Mouse (Mus musculus) kidney, embryonic 14.5 days (tissue): ENCODE results near the gene Stx16. TPM values are rescaled to one million over a fixed set of nuclear protein-coding genes. Genes with fewer than 3 reads are reported as not detected.

Experiments
- ATAC-seq: fragments of 200-750 bp; cut with Nextera tagmentation; 2 replicates; pipeline ENCODE4 v1.8.0; 2017; ENCODE audit warnings: moderate number of reproducible peaks, mild to moderate bottlenecking, moderate TSS enrichment, moderate library complexity; ENCODE audit not compliant: low FRiP score, low TSS enrichment
- H3K27ac ChIP-seq: fragments of 300-500 bp; sonication (generic); 2 replicates; pipeline ENCODE4 v1.5.1; 2014; ENCODE audit warnings: low read depth, mild to moderate bottlenecking, low read length, moderate library complexity, mixed read lengths
- H3K27me3 ChIP-seq: fragments of 300-500 bp; sonication (generic); 2 replicates; pipeline ENCODE4 v1.6.1; 2014; ENCODE audit warnings: mild to moderate bottlenecking, low read length; ENCODE audit not compliant: control insufficient read depth, insufficient read depth
- H3K36me3 ChIP-seq: fragments of 300-500 bp; sonication (generic); 2 replicates; pipeline ENCODE4 v1.6.1; 2014; ENCODE audit warnings: low read length, mixed read lengths; ENCODE audit not compliant: control insufficient read depth, insufficient read depth
- H3K4me1 ChIP-seq: fragments of 300-500 bp; sonication (generic); 2 replicates; pipeline ENCODE4 v1.6.1; 2014; ENCODE audit warnings: low read length, mixed read lengths; ENCODE audit not compliant: control insufficient read depth, insufficient read depth
- H3K4me2 ChIP-seq: fragments of 300-500 bp; sonication (generic); replicated peaks from 2 replicates; pipeline ENCODE4 v1.6.1; 2014; ENCODE audit warnings: low read depth, mild to moderate bottlenecking, low read length
- H3K4me3 ChIP-seq: fragments of 300-500 bp; sonication (generic); 2 replicates; pipeline ENCODE4 v1.5.1; 2014; ENCODE audit warnings: mild to moderate bottlenecking, low read length
- H3K9ac ChIP-seq: fragments of 300-500 bp; sonication (generic); 2 replicates; pipeline ENCODE4 v1.6.1; 2014; ENCODE audit warnings: low read depth, mild to moderate bottlenecking, low read length, moderate library complexity
- H3K9me3 ChIP-seq: fragments of 300-500 bp; sonication (generic); 2 replicates; pipeline ENCODE4 v1.6.1; 2016; ENCODE audit warnings: low read length; ENCODE audit not compliant: control insufficient read depth
- WGBS: fragments of 180-500 bp; shearing (Covaris S2); extraction: QIAGEN DNeasy Blood & Tissue Kit; methylation state at CpG from one replicate; pipeline ENCODE4 v1.1.7; 2014; 5-methylcytosine and 5-hydroxymethylcytosine counted together
- polyA plus RNA-seq: library from polyadenylated mRNA; unstranded; fragments of >200 nt; fragmentation: Nextera tagmentation; extraction: Ambion mirVana; gene quantifications from 2 replicates; pipeline ENCODE4 v1.2.1, GENCODE M21; 2014

Gene Stx16
- polyA plus RNA-seq, 1 experiment from 2014 or later = 9.0 TPM

- 90% methylated on average over 12 of the region's 12 CpGs for WGBS
- Histone ChIP-seq H3K9me3 (no peaks in the 10 kb centered on the region), H3K36me3 (peaks cover 3% of the 10 kb centered on the region; the same call in 1 of the 2 replicates), H3K4me1 (peaks cover 22% of the 10 kb centered on the region), H3K27ac (no peak overlapping the region), H3K9ac (no peak overlapping the region), H3K27me3 (no peaks in the 10 kb centered on the region), H3K4me2 (no peak overlapping the region), H3K4me3 (no peak overlapping the region)
- no peak for ATAC-seq
These were observed 38.2 kb downstream of the Stx16 start for GRCm38 (mm10) chr2:174114148-174114864.

- Histone ChIP-seq H3K27ac (no peak overlapping the region), H3K4me1 (peaks cover 5% of the 10 kb centered on the region; the same call in 1 of the 2 replicates), H3K4me2 (no peak overlapping the region), H3K4me3 (no peak overlapping the region), H3K9ac (no peak overlapping the region), H3K9me3 (no peaks in the 10 kb centered on the region), H3K36me3 (peaks cover 25% of the 10 kb centered on the region), H3K27me3 (no peaks in the 10 kb centered on the region)
- ATAC-seq = no peak
- 77% methylated on average over 16 of the region's 16 CpGs for WGBS
These were observed 40.8 kb downstream of the Stx16 start for GRCm38 (mm10) chr2:174116929-174117328.

GRCm38 (mm10) chr2:174118141-174118540 lies 42.0 kb downstream of the Stx16 start:
- Histone ChIP-seq H3K4me2 (no peak overlapping the region), H3K4me3 (no peak overlapping the region), H3K9me3 (no peaks in the 10 kb centered on the region), H3K36me3 (peaks cover 36% of the 10 kb centered on the region), H3K4me1 (peaks cover 2% of the 10 kb centered on the region; the same call in 1 of the 2 replicates), H3K27me3 (no peaks in the 10 kb centered on the region), H3K27ac (no peak overlapping the region), H3K9ac (no peak overlapping the region)
- ATAC-seq = no peak
- 68% methylated on average over 11 of the region's 11 CpGs for WGBS

- Histone ChIP-seq H3K4me2 (no peak overlapping the region), H3K9ac (no peak overlapping the region), H3K9me3 (peaks cover 2% of the 10 kb centered on the region; the same call in 1 of the 2 replicates), H3K27me3 (no peaks in the 10 kb centered on the region), H3K4me3 (no peak overlapping the region), H3K4me1 (no peaks in the 10 kb centered on the region), H3K36me3 (peaks cover 44% of the 10 kb centered on the region), H3K27ac (no peak overlapping the region)
- 89% methylated on average over 11 of the region's 11 CpGs for WGBS
- ATAC-seq = no peak
These were observed 43.2 kb downstream of the Stx16 start for GRCm38 (mm10) chr2:174119259-174119658.

- Histone ChIP-seq H3K9ac (no peak overlapping the region), H3K4me1 (no peaks in the 10 kb centered on the region), H3K36me3 (peaks cover 46% of the 10 kb centered on the region), H3K9me3 (peaks cover 11% of the 10 kb centered on the region; the same call in 1 of the 2 replicates), H3K27me3 (no peaks in the 10 kb centered on the region), H3K4me3 (no peak overlapping the region), H3K4me2 (no peak overlapping the region), H3K27ac (no peak overlapping the region)
- WGBS = 90% methylated on average over 19 of the region's 19 CpGs
- ATAC-seq = no peak
These were observed 44.5 kb downstream of the Stx16 start for GRCm38 (mm10) chr2:174120631-174121030.

GRCm38 (mm10) chr2:174121411-174121947 lies 45.4 kb downstream of the Stx16 start:
- H3K27me3 ChIP-seq = no peaks in the 10 kb centered on the region
- WGBS = 75% methylated on average over 12 of the region's 12 CpGs
- H3K36me3 ChIP-seq = peaks cover 43% of the 10 kb centered on the region
- H3K27ac ChIP-seq = no peak overlapping the region
- ATAC-seq = no peak
- no peak overlapping the region for H3K9ac ChIP-seq
- no peak overlapping the region for H3K4me2 ChIP-seq
- H3K4me3 ChIP-seq = no peak overlapping the region
- H3K9me3 ChIP-seq = peaks cover 11% of the 10 kb centered on the region; the same call in 1 of the 2 replicates
- H3K4me1 ChIP-seq = 0 out of 2 replicates have a peak, but pooled peaks cover 1% of the 10 kb centered on the region

- Histone ChIP-seq H3K4me1 (peaks cover 7% of the 10 kb centered on the region; the same call in 1 of the 2 replicates), H3K36me3 (peaks cover 43% of the 10 kb centered on the region), H3K4me3 (no peak overlapping the region), H3K27me3 (no peaks in the 10 kb centered on the region), H3K27ac (no peak overlapping the region), H3K9ac (no peak overlapping the region), H3K9me3 (peaks cover 11% of the 10 kb centered on the region; the same call in 1 of the 2 replicates), H3K4me2 (no peak overlapping the region)
- ATAC-seq = no peak
- WGBS = 88% methylated on average over 2 of the region's 2 CpGs
These were observed 46.2 kb downstream of the Stx16 start for GRCm38 (mm10) chr2:174122331-174122730.

GRCm38 (mm10) chr2:174123731-174124130 lies 47.6 kb downstream of the Stx16 start:
- Histone ChIP-seq H3K4me2 (no peak overlapping the region), H3K27me3 (no peaks in the 10 kb centered on the region), H3K36me3 (peaks cover 43% of the 10 kb centered on the region), H3K4me1 (peaks cover 7% of the 10 kb centered on the region; the same call in 1 of the 2 replicates), H3K4me3 (no peak overlapping the region), H3K9me3 (peaks cover 11% of the 10 kb centered on the region; the same call in 1 of the 2 replicates), H3K27ac (no peak overlapping the region), H3K9ac (no peak overlapping the region)
- 86% methylated on average over 3 of the region's 3 CpGs for WGBS
- no peak for ATAC-seq
